Mouse (Mus musculus) cerebellum, adult 11-12 months (tissue): ENCODE data around the gene Gng13.

Source experiments
- DNase-seq: peaks from one replicate; pipeline ENCODE4 v3.0.0; 2022

Gng13 gene

GRCm38 (mm10) chr17:25716711-25717637 lies at the start of gene Gng13:
Gng13 (plus strand) TSS chr17:25717171.
- DNase-seq, result no peak

DNA sequence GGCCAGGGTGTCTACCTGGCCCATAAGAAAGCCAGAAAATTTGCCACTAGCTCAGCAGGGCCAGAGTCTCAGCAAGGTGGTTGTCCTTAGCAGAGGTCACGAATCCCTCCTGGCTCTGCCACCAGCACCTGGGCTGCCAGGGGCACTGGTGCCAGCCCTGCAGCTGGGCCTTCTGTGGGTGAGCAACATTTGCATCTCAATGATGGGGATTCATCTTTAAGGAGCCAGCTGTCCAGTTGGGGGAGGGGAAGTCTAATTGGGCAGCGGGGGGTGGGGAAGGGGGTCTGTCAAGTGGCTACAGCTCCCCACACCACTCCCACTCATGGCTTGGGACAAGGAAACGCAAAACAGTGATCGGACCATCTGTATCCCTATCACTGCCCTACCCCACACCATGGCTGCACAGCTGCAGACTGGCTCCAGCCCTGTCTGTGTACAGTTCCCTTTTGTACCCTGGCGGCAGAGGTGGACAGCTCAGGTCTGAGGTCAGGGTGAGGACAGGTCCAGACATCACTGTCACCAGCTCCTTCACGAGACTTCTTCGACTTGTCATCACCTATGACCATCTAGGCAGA lies 48.4 kb upstream of the Gng13 start:
- DNase-seq, result no peak

DNA sequence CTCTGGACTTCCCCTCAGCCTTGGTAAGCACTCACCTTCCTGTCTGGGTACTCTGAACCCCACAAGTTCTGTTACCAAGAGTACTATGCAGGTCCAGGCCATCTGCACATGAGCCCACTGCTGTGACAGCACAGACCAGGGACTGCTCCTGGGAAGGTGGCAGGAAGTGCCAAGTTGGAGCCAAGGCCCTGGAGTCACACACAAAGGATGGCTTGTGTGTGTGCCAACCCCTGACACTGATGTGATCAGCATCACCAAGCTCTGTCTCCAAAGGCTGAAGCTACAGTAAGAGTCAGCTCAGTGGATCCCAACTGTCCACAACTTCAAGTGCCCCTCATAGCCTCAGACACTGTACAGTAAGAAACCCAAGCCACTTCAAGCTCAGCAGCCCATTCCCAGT lies 44.0 kb upstream of the Gng13 start:
- DNase-seq, result peak; percentile 13

DNA sequence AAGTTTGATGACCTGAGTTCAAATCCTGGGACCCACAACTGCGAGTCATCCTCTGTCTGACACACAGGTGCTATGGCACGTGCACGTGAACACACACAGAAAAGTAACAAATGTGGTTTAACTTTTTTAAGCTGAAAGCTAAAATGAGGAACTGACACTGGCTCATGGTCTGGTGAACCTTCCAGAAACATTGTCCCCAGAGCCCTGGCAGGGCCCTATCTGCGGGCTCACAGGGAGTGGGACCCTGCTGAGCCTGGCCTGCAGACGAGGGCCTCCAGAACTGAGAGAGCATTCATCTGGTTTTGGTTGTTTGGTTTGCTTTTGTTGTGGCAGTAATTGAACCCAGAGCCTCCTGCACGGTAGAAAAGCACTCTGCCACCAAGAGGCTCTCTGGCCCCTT lies 39.0 kb upstream of the Gng13 start:
- DNase-seq, result no peak

DNA sequence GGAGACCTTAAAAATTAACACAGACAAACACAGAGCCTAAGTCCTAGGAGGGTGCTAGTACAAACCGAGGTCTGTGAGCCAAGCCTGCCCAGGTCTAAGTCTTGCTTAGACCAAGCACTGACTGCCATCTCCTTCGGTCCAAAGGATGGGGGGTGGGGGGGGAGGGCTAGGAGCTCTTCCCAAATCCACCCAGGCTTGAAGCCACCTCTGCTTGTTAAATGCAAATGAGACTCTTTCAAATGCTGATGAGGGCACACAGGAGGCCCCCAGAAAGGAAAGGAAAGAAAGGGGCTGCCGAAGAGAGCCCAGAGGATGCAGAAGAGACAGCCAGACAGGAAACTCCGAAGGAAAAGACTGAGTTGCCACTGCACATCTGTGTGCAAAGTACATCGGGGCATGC lies 37.2 kb upstream of the Gng13 start:
- no peak for DNase-seq

GRCm38 (mm10) chr17:25681636-25682035 lies 35.3 kb upstream of the Gng13 start:
- DNase-seq, result no peak

DNA sequence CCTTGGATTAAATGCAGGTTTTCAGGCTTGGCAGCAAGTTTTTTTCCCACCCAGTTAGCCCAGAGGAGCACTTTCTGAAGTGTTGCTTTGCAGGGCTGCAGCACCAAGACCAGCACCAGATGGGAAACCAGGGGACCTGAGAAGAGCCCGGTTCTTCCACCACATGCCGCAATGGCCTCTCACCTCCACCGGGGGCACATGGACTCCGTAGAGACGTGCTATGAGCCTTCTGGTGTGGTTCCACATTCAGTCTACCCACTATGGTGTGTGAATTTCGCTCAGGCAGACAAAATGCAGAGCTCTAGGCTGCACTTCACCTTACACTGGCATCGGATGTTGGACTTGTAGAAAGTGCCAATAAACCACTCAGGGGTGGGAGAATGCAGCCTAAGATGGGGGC lies 30.6 kb upstream of the Gng13 start:
- no peak for DNase-seq

GRCm38 (mm10) chr17:25688922-25689321 lies 28.0 kb upstream of the Gng13 start:
- no peak for DNase-seq

DNA sequence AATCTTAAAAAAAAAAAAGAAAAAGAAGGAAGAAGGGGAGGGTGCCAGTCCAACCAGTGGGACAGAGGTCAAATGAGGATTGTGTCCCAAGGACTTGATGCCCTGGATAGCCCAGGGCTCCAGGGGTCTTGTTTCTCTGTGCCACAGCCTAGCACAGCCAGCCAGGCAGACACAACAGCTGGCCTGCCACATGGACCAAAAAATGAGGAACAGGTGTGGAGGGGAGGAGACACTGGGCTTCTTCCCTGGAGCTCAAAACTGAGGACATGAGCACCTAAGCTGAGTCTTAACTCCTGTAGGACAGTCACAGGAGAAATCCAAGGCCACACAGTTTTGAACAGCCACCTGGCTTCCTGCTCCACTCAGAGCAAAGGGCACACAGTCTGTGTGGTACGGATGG lies 20.7 kb upstream of the Gng13 start:
- DNase-seq, result no peak

DNA sequence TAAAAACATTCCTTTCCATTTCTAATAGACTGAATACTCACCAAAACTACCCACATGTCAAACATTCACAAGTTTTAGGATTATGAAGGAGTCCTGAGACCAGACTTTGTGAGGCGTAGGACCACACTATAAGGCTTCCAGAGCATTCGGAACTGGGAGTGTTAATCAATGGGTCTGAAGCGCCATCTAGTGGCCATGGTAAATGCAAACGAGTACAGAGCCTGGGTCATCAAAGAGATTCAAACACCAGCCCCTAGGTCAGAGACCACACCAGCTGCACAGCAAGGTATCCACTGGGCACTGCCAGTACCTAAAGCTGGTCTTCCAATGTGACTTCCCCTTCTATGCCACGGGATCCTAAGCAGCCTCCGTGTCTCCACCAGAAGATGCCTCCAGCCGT lies 18.5 kb upstream of the Gng13 start:
- peak; percentile 37 for DNase-seq

- DNase-seq, result no peak
These were observed 16.0 kb upstream of the Gng13 start for GRCm38 (mm10) chr17:25700863-25701496.

- DNase-seq, result no peak
These were observed 7.0 kb upstream of the Gng13 start for GRCm38 (mm10) chr17:25709994-25710393.

- DNase-seq, result no peak
These were observed 5.8 kb upstream of the Gng13 start for GRCm38 (mm10) chr17:25711136-25711535.

DNA sequence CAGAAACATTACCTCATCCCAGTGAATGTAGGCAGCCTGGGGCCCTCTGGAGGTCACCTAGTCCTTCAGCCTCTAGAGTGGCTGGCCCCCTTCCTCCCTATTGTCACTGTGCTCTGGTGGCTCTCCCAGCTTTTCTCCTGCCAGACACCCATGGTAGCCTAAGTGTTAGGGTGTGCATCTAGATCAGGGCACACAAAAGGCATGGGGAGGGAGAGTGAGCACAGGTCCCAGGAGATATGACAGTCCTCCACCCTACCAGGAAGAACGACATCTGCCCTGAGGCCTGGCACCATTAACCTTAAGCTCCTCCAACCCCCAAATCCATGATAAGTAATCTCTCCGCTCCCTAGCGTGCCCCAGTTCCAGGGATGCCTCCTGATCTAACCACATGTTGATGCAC lies 1.3 kb upstream of the Gng13 start:
- DNase-seq, result no peak

GRCm38 (mm10) chr17:25716130-25716529 lies 841 bp upstream of the Gng13 start:
- DNase-seq, result no peak

DNA sequence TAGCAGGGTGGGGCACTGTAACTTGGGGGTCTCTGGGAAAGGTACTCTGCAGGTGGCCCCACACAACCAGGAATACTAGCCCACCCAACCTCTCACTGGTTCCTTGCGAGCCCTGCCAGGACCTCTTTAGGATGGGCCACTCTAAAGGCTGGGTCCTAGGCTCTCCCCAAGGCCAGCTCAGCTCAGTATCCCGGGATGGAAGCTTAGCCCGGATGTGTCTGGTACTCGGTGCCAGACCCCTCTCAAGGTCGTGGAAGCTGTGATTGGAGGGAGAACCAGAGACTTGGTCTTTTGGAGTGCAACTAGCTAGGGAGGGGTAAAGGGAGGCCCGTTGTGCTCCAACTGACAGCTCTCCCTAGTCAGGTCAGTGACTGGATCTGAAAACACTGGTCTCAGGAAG lies 720 bp downstream of the Gng13 start:
- no peak for DNase-seq

DNA sequence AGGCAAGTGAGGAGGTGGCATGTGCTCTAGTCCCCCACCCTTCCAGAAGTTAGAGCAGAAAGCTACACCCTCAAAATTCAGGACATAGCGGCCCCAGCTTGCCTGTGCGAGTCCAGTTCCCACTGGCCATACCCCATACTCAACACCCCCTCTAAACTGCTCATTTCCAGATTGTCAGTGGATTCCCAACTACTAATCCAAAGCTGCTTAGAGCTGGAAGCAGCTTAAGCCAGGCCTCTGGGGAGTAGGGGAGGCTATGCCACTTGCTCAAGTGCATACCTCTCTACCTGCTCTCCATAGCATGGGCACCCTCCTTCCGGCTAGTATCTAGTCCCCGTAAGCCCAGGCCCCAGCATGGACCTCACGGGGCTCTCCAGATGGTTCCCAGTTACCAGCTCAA lies 4.5 kb downstream of the Gng13 start:
- no peak for DNase-seq

- no peak for DNase-seq
These were observed 6.5 kb downstream of the Gng13 start for GRCm38 (mm10) chr17:25723470-25723869.

- DNase-seq, result no peak
These were observed 6.9 kb downstream of the Gng13 start for GRCm38 (mm10) chr17:25723919-25724318.

DNA sequence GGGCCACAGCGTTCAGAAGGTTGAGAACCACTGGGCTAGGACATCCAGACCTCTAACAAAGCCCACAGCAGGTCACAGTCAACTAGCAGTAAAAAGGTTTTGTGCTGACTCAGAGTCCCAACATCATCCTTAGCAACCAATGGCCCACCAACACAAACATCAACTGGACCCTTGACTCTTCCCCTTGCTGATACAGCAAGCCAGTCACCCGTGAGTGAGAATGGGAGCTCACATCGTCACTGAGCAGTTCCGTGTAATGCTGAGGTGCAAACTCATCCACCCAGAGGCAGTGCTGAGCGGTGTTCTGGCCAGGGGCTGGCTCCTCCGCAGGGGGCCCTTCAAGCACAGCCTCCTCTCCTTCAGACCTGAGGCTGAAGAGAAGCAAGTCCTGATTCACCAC lies 8.3 kb downstream of the Gng13 start:
- DNase-seq, result no peak

DNA sequence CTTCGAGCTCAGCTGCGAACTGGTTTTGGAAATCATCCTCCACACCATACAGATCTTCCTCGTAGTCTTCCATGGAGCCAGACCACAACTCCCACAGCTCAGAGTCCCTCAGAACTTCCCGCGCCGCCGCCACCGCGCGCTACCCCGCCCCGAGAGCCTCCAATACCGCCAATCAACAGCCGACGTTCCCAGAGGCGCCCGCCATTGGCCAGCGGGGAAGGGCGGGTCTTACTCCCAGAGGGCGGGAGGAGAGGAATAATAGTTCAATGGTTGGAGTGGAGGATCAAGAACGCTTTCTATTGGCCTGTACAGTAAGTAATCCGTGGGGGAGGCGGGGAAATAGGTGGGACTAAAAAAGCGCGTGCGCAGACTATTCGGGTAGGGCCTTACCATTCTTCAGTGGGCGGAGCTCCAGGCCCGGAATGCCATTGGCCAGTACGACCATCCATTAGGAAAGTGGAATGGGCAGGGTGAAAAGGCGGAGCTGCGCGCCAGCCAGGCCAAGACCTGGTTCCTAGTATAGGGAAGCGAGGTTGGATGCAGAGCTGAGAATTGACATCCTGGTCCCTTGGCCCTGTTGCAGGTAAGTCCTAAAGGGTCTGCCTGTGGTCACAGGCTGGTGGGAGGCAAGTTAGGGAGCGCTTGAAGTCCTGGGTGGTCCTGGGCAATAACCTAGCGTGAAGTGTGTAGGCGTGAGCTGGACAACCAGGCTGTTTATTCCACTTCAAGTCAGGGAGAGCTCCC lies 10.5 kb downstream of the Gng13 start, which contains the start of the genes Chtf18 and Rpusd1:
Gene Chtf18 (minus strand): TSS at position 155 of the 744 bp plus-strand sequence.
Gene Rpusd1 (plus strand): TSS at position 406 of the 744 bp plus-strand sequence.
- DNase-seq, result peak; percentile 100

- DNase-seq, result no peak
These were observed 11.0 kb downstream of the Gng13 start for GRCm38 (mm10) chr17:25728009-25728270.

- DNase-seq, result peak; percentile 76
These were observed 15.1 kb downstream of the Gng13 start for GRCm38 (mm10) chr17:25732082-25732481.
